Mouse (Mus musculus): ENCODE measurements around the gene Svep1. TPM values are rescaled to one million over a fixed set of nuclear protein-coding genes. Genes with fewer than 3 reads are reported as not detected.

Svep1 gene
- polyA plus RNA-seq, 1 experiment from 2014 or later = 13.4 TPM

DNA sequence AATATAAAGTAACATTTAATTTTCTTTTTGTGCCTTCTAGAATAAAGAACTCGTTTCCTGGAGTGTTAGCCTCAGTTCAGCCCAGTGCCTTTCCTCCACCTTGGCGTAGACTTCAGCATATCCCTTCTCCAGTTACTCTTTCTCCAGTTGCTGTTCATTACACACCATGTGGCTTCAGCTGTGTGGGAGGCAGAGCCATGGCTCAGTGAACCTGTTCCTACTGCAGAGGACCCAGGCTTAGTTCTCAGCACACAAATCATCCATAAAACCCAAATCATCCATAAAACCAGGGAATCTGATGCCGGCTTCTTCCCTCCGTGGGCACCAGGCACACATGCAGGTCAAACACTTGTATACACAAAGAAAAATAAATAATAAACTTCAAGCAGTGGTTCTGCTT lies 22.8 kb downstream of the Svep1 start:
- no peak overlapping the region for H3K4me2 ChIP-seq (ENCODE audit: low read depth, low read length)
- peaks cover 12% of the 10 kb centered on the region for H3K4me1 ChIP-seq (replicated peaks; ENCODE audit: control insufficient read depth, insufficient read depth, low read length)
- ATAC-seq (ENCODE audit: low read depth) = no peak
- peak overlapping the region; percentile 10 for H3K27ac ChIP-seq (ENCODE audit: low read length)
- H3K27me3 ChIP-seq (ENCODE audit: control insufficient read depth, insufficient read depth, low read depth, low read length) = no peaks in the 10 kb centered on the region
- H3K4me3 ChIP-seq (ENCODE audit: low read length) = no peak overlapping the region
- H3K9me3 ChIP-seq (ENCODE audit: control insufficient read depth, low read length) = no peaks in the 10 kb centered on the region
- H3K9ac ChIP-seq (ENCODE audit: low read length) = no peak overlapping the region
- H3K36me3 ChIP-seq (ENCODE audit: control insufficient read depth, insufficient read depth, low read length) = no peaks in the 10 kb centered on the region
- 75% methylated on average over 4 of the region's 4 CpGs for WGBS

DNA sequence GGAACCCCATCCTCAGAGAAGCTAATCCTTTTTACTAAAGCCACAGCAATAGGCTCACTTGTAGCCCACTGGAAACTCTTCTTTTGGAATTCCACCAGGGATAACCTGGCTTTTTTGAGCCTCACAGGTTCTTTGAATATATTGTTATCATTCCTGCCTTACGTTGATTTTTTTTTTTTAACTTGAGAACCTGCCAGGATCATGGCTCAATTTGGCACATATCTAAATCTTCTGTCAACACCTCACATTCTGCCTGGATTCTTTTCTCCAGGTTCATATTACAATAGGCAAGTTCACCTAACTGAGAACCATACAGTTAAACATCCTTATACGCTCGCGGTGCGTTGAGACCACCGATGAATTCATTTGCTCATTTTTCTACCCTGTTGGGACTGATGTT lies 28.2 kb downstream of the Svep1 start:
- WGBS = 43% methylated on average over 6 of the region's 6 CpGs
- H3K9ac ChIP-seq (ENCODE audit: low read length) = no peak overlapping the region
- no peak overlapping the region for H3K27ac ChIP-seq (ENCODE audit: low read length)
- no peak for ATAC-seq (ENCODE audit: low read depth)
- H3K4me3 ChIP-seq (ENCODE audit: low read length) = no peak overlapping the region
- no peaks in the 10 kb centered on the region for H3K36me3 ChIP-seq (ENCODE audit: control insufficient read depth, insufficient read depth, low read length)
- no peak overlapping the region for H3K4me2 ChIP-seq (ENCODE audit: low read depth, low read length)
- peaks cover 8% of the 10 kb centered on the region; the same call in 1 of the 2 replicates for H3K4me1 ChIP-seq (replicated peaks; ENCODE audit: control insufficient read depth, insufficient read depth, low read length)
- no peaks in the 10 kb centered on the region for H3K9me3 ChIP-seq (ENCODE audit: control insufficient read depth, low read length)
- no peaks in the 10 kb centered on the region for H3K27me3 ChIP-seq (ENCODE audit: control insufficient read depth, insufficient read depth, low read depth, low read length)

- H3K4me1 ChIP-seq (replicated peaks; ENCODE audit: control insufficient read depth, insufficient read depth, low read length) = 0 out of 2 replicates have a peak, but pooled peaks cover 5% of the 10 kb centered on the region
- H3K9me3 ChIP-seq (ENCODE audit: control insufficient read depth, low read length) = no peaks in the 10 kb centered on the region
- no peak overlapping the region for H3K9ac ChIP-seq (ENCODE audit: low read length)
- H3K36me3 ChIP-seq (ENCODE audit: control insufficient read depth, insufficient read depth, low read length) = no peaks in the 10 kb centered on the region
- WGBS = 88% methylated on average over 15 of the region's 15 CpGs
- no peak overlapping the region for H3K4me2 ChIP-seq (ENCODE audit: low read depth, low read length)
- no peaks in the 10 kb centered on the region for H3K27me3 ChIP-seq (ENCODE audit: control insufficient read depth, insufficient read depth, low read depth, low read length)
- no peak overlapping the region for H3K4me3 ChIP-seq (ENCODE audit: low read length)
- no peak overlapping the region for H3K27ac ChIP-seq (ENCODE audit: low read length)
- ATAC-seq (ENCODE audit: low read depth) = no peak
Measured at GRCm38 (mm10) chr4:58177256-58177655, 29.4 kb downstream of the Svep1 start.

- no peak overlapping the region for H3K4me2 ChIP-seq (ENCODE audit: low read depth, low read length)
- no peaks in the 10 kb centered on the region for H3K9me3 ChIP-seq (ENCODE audit: control insufficient read depth, low read length)
- no peaks in the 10 kb centered on the region for H3K36me3 ChIP-seq (ENCODE audit: control insufficient read depth, insufficient read depth, low read length)
- no peak for ATAC-seq (ENCODE audit: low read depth)
- 43% methylated on average over 4 of the region's 4 CpGs for WGBS
- no peak overlapping the region for H3K4me3 ChIP-seq (ENCODE audit: low read length)
- H3K27me3 ChIP-seq (ENCODE audit: control insufficient read depth, insufficient read depth, low read depth, low read length) = no peaks in the 10 kb centered on the region
- H3K4me1 ChIP-seq (replicated peaks; ENCODE audit: control insufficient read depth, insufficient read depth, low read length) = peaks cover 5% of the 10 kb centered on the region
- no peak overlapping the region for H3K9ac ChIP-seq (ENCODE audit: low read length)
- H3K27ac ChIP-seq (ENCODE audit: low read length) = no peak overlapping the region
Measured at GRCm38 (mm10) chr4:58174435-58174987, 32.1 kb downstream of the Svep1 start.

DNA sequence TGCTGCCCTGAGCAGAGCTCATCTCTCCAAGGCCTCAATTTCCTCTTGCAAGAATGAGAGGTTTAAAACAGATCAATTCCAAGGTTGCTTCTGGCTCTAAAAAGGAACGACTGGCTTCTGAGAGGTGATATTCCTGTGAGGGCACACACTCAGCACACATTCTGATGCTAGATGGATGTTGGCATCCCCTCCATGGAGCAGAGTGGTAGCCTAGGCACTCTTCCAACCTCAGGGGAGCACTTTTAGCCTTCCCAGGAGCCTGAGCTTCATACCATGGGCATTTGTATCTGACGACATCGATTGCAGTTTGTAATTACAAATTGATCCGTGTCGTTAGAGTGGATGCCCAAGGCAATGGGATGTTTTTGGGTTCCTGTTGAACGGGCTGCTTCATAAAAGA lies 33.3 kb downstream of the Svep1 start:
- 84% methylated on average over 6 of the region's 6 CpGs for WGBS
- H3K9me3 ChIP-seq (ENCODE audit: control insufficient read depth, low read length) = no peaks in the 10 kb centered on the region

GRCm38 (mm10) chr4:58170430-58170829 lies 36.2 kb downstream of the Svep1 start:
- H3K4me1 ChIP-seq (replicated peaks; ENCODE audit: control insufficient read depth, insufficient read depth, low read length) = peaks cover 2% of the 10 kb centered on the region
- no peak overlapping the region for H3K27ac ChIP-seq (ENCODE audit: low read length)
- no peaks in the 10 kb centered on the region for H3K36me3 ChIP-seq (ENCODE audit: control insufficient read depth, insufficient read depth, low read length)
- H3K27me3 ChIP-seq (ENCODE audit: control insufficient read depth, insufficient read depth, low read depth, low read length) = no peaks in the 10 kb centered on the region
- H3K9me3 ChIP-seq (ENCODE audit: control insufficient read depth, low read length) = no peaks in the 10 kb centered on the region
- H3K4me3 ChIP-seq (ENCODE audit: low read length) = no peak overlapping the region
- H3K9ac ChIP-seq (ENCODE audit: low read length) = no peak overlapping the region
- 57% methylated on average over 5 of the region's 5 CpGs for WGBS
- ATAC-seq (ENCODE audit: low read depth) = peak; percentile 50; the same call in 1 of the 2 replicates
- no peak overlapping the region for H3K4me2 ChIP-seq (ENCODE audit: low read depth, low read length)

More for the DNA sequence above, 33.3 kb downstream of the Svep1 start:
- H3K27me3 ChIP-seq (ENCODE audit: control insufficient read depth, insufficient read depth, low read depth, low read length) = no peaks in the 10 kb centered on the region
- H3K27ac ChIP-seq (ENCODE audit: low read length) = no peak overlapping the region
- no peaks in the 10 kb centered on the region for H3K36me3 ChIP-seq (ENCODE audit: control insufficient read depth, insufficient read depth, low read length)
- H3K4me1 ChIP-seq (replicated peaks; ENCODE audit: control insufficient read depth, insufficient read depth, low read length) = peaks cover 2% of the 10 kb centered on the region
- no peak overlapping the region for H3K4me3 ChIP-seq (ENCODE audit: low read length)
- H3K9ac ChIP-seq (ENCODE audit: low read length) = no peak overlapping the region
- ATAC-seq (ENCODE audit: low read depth) = no peak
- H3K4me2 ChIP-seq (ENCODE audit: low read depth, low read length) = no peak overlapping the region

GRCm38 (mm10) chr4:58169918-58170317 lies 36.7 kb downstream of the Svep1 start:
- 60% methylated on average over 2 of the region's 2 CpGs for WGBS
- Histone ChIP-seq H3K9ac (ENCODE audit: low read length) (no peak overlapping the region), H3K36me3 (ENCODE audit: control insufficient read depth, insufficient read depth, low read length) (no peaks in the 10 kb centered on the region), H3K27ac (ENCODE audit: low read length) (no peak overlapping the region), H3K9me3 (ENCODE audit: control insufficient read depth, low read length) (no peaks in the 10 kb centered on the region), H3K4me2 (ENCODE audit: low read depth, low read length) (no peak overlapping the region), H3K4me1 (replicated peaks; ENCODE audit: control insufficient read depth, insufficient read depth, low read length) (peaks cover 2% of the 10 kb centered on the region), H3K27me3 (ENCODE audit: control insufficient read depth, insufficient read depth, low read depth, low read length) (no peaks in the 10 kb centered on the region), H3K4me3 (ENCODE audit: low read length) (no peak overlapping the region)
- ATAC-seq (ENCODE audit: low read depth) = peak; percentile 87

DNA sequence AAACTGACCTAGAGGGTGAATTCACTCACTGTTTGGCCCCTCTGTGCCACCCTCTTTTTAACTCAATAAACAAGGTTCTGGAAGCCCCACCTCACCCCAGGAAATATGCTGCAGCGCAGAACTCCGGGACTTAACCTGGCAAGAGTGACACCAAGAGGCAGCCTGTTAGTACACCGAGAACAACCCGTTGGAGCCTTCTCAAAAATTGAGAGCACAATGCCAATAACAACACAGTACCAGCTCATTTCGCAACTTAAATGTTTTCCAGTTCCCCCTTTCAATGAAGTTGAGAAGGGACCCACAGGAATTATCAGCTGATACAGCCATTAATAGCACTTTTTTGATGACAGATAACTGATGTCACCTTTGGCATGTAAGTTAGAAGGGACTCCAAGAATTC lies 38.3 kb downstream of the Svep1 start:
- Histone ChIP-seq H3K4me1 (replicated peaks; ENCODE audit: control insufficient read depth, insufficient read depth, low read length) (no peaks in the 10 kb centered on the region; the same call in none of the 2 replicates), H3K27me3 (ENCODE audit: control insufficient read depth, insufficient read depth, low read depth, low read length) (no peaks in the 10 kb centered on the region), H3K4me3 (ENCODE audit: low read length) (no peak overlapping the region), H3K9ac (ENCODE audit: low read length) (no peak overlapping the region), H3K9me3 (ENCODE audit: control insufficient read depth, low read length) (no peaks in the 10 kb centered on the region), H3K4me2 (ENCODE audit: low read depth, low read length) (no peak overlapping the region), H3K36me3 (ENCODE audit: control insufficient read depth, insufficient read depth, low read length) (no peaks in the 10 kb centered on the region), H3K27ac (ENCODE audit: low read length) (no peak overlapping the region)
- ATAC-seq (ENCODE audit: low read depth) = no peak
- 73% methylated on average over 5 of the region's 5 CpGs for WGBS

DNA sequence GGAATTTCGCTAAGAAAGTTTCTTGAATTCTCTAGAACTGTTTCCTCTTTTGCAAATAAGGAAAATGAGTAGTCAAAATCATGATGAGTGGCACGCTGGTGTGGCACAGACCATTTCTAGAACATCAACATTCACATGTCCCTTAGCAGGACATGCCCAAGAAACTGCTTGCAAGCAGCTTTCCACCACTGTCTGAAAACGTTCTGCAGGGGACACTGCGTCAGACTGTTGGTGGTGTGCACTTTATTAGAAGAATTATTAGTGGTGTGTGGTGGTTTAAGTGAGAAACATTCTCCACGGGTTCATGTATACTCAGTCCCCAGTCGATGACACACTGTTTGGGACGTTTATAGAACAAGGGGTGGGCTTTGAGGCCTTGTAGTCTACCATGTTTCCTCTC lies 40.9 kb downstream of the Svep1 start:
- no peaks in the 10 kb centered on the region for H3K36me3 ChIP-seq (ENCODE audit: control insufficient read depth, insufficient read depth, low read length)
- no peaks in the 10 kb centered on the region; the same call in 1 of the 2 replicates for H3K4me1 ChIP-seq (replicated peaks; ENCODE audit: control insufficient read depth, insufficient read depth, low read length)
- 68% methylated on average over 7 of the region's 7 CpGs for WGBS
- H3K4me2 ChIP-seq (ENCODE audit: low read depth, low read length) = no peak overlapping the region
- no peaks in the 10 kb centered on the region for H3K27me3 ChIP-seq (ENCODE audit: control insufficient read depth, insufficient read depth, low read depth, low read length)
- H3K27ac ChIP-seq (ENCODE audit: low read length) = no peak overlapping the region
- H3K9me3 ChIP-seq (ENCODE audit: control insufficient read depth, low read length) = no peaks in the 10 kb centered on the region
- H3K4me3 ChIP-seq (ENCODE audit: low read length) = no peak overlapping the region
- ATAC-seq (ENCODE audit: low read depth) = no peak
- H3K9ac ChIP-seq (ENCODE audit: low read length) = no peak overlapping the region

DNA sequence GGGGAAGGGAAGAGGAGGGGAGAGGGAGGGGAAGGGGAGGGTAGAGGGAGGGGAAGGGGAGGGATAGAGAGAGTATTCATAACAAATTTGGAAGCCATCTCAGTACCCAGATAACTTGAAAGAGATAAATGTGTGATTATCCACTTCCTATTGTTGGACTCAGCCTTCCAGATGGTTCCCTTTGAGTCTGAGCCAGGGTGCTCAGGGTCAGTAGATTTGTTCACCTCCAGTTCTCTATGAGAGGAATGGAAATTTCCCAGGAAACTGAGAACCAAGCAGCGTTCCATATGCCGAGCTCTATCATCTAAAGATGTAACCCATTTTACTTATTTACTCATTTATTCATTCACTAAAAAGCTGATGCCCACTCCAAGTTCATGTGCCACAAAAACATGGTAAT lies 44.8 kb downstream of the Svep1 start:
- Histone ChIP-seq H3K4me3 (ENCODE audit: low read length) (no peak overlapping the region), H3K9ac (ENCODE audit: low read length) (no peak overlapping the region), H3K4me2 (ENCODE audit: low read depth, low read length) (no peak overlapping the region), H3K27ac (ENCODE audit: low read length) (no peak overlapping the region), H3K4me1 (replicated peaks; ENCODE audit: control insufficient read depth, insufficient read depth, low read length) (no peaks in the 10 kb centered on the region), H3K36me3 (ENCODE audit: control insufficient read depth, insufficient read depth, low read length) (no peaks in the 10 kb centered on the region), H3K27me3 (ENCODE audit: control insufficient read depth, insufficient read depth, low read depth, low read length) (no peaks in the 10 kb centered on the region), H3K9me3 (ENCODE audit: control insufficient read depth, low read length) (no peaks in the 10 kb centered on the region)
- no peak for ATAC-seq (ENCODE audit: low read depth)
- 70% methylated on average over 2 of the region's 2 CpGs for WGBS

Data from lung, embryonic 16.5 days (tissue).